Mouse (Mus musculus): ENCODE results near the gene Oas1a. TPM values are rescaled to one million over a fixed set of nuclear protein-coding genes. Genes with fewer than 3 reads are reported as not detected.
"Not testable (repeated sequence)": the region's sequence is repeated elsewhere in the genome, so short reads cannot be mapped to it uniquely, and the experiment has no call there.

The Oas1a gene
- total RNA-seq, 1 experiment: 10.7 TPM

DNA sequence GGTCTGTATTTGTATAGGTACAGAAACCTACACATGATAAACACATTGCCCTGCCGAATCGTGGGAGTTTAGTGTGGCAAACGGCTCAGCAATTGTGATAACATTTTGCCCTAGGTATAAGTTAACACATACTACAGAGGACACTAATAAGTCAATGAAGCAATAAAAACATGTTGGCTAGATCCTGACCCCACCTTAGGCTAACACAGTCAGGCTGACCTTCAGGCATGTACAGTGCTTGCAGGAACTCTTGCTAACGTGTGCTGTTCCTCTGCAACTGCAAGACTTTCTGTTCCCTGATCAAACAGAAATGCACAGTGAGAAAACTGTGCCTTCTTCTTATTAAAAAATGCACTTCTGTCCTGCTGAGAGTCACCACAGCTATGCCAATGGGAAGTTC, 16.6 kb upstream of the Oas1a start:
- Histone ChIP-seq H3K4me3 (ENCODE audit: insufficient read depth in 1 of 2, low read depth in 1 of 2, low read length in 2 of 2, poor library complexity in 1 of 2, severe bottlenecking in 1 of 2) (no peak overlapping the region), H3K27ac (ENCODE audit: insufficient read depth, low read depth, low read length, poor library complexity, severe bottlenecking) (no peak overlapping the region), H3K4me1 (ENCODE audit: control insufficient read depth in 2 of 2, insufficient read depth in 2 of 2, low read length in 2 of 2, poor library complexity in 1 of 2) (no peaks in the 10 kb centered on the region), H3K36me3 (ENCODE audit: control insufficient read depth, insufficient read depth, low read length, poor library complexity, severe bottlenecking) (no peaks in the 10 kb centered on the region), H3K9me3 (ENCODE audit: control insufficient read depth, insufficient read depth, low read depth, low read length) (no peaks in the 10 kb centered on the region), H3K9ac (ENCODE audit: insufficient read depth, low read depth, low read length, poor library complexity, severe bottlenecking) (no peak overlapping the region)
- no peak for TF ChIP-seq HCFC1 (IDR thresholded peaks at IDR 0.05; ENCODE audit: borderline replicate concordance, insufficient read depth, low read length)
- TF ChIP-seq ZC3H11A (IDR thresholded peaks at IDR 0.05; ENCODE audit: borderline replicate concordance, low read depth, low read length): no peak
- no peak for TF ChIP-seq MAFK (IDR thresholded peaks at IDR 0.05; ENCODE audit: insufficient read depth, low read depth, low read length)
- TF ChIP-seq CHD2 (IDR thresholded peaks at IDR 0.05; ENCODE audit: low read depth, low read length): no peak
- no peak for TF ChIP-seq ZNF384 (IDR thresholded peaks at IDR 0.05; ENCODE audit: low read depth, low read length)
- in situ Hi-C loops (cut with MboI; ENCODE audit: low sequenced_read_pairs in 2 of 2, unreplicated experiment in 2 of 2): no loop called here
- no peak for DNase-seq (ENCODE audit: low read depth, low spot score)

GRCm38 (mm10) chr5:120920296-120920695, 13.0 kb upstream of the Oas1a start:
- no peak for DNase-seq (ENCODE audit: low read depth, low spot score)
- TF ChIP-seq ZC3H11A (IDR thresholded peaks at IDR 0.05; ENCODE audit: borderline replicate concordance, low read depth, low read length): no peak
- no peak for TF ChIP-seq HCFC1 (IDR thresholded peaks at IDR 0.05; ENCODE audit: borderline replicate concordance, insufficient read depth, low read length)
- TF ChIP-seq MAFK (IDR thresholded peaks at IDR 0.05; ENCODE audit: insufficient read depth, low read depth, low read length): no peak
- no peak for TF ChIP-seq CHD2 (IDR thresholded peaks at IDR 0.05; ENCODE audit: low read depth, low read length)
- H3K9me3 ChIP-seq (ENCODE audit: control insufficient read depth, insufficient read depth, low read depth, low read length): no peaks in the 10 kb centered on the region
- no peaks in the 10 kb centered on the region for H3K36me3 ChIP-seq (ENCODE audit: control insufficient read depth, insufficient read depth, low read length, poor library complexity, severe bottlenecking)
- H3K27ac ChIP-seq (ENCODE audit: insufficient read depth, low read depth, low read length, poor library complexity, severe bottlenecking): no peak overlapping the region; the same call in 1 of the 2 replicates
- H3K4me1 ChIP-seq (ENCODE audit: control insufficient read depth in 2 of 2, insufficient read depth in 2 of 2, low read length in 2 of 2, poor library complexity in 1 of 2): no peaks in the 10 kb centered on the region
- no peak overlapping the region for H3K4me3 ChIP-seq (ENCODE audit: insufficient read depth in 1 of 2, low read depth in 1 of 2, low read length in 2 of 2, poor library complexity in 1 of 2, severe bottlenecking in 1 of 2)
- H3K9ac ChIP-seq (ENCODE audit: insufficient read depth, low read depth, low read length, poor library complexity, severe bottlenecking): no peak overlapping the region
- in situ Hi-C loops (cut with MboI; ENCODE audit: low sequenced_read_pairs in 2 of 2, unreplicated experiment in 2 of 2): no loop called here

DNA sequence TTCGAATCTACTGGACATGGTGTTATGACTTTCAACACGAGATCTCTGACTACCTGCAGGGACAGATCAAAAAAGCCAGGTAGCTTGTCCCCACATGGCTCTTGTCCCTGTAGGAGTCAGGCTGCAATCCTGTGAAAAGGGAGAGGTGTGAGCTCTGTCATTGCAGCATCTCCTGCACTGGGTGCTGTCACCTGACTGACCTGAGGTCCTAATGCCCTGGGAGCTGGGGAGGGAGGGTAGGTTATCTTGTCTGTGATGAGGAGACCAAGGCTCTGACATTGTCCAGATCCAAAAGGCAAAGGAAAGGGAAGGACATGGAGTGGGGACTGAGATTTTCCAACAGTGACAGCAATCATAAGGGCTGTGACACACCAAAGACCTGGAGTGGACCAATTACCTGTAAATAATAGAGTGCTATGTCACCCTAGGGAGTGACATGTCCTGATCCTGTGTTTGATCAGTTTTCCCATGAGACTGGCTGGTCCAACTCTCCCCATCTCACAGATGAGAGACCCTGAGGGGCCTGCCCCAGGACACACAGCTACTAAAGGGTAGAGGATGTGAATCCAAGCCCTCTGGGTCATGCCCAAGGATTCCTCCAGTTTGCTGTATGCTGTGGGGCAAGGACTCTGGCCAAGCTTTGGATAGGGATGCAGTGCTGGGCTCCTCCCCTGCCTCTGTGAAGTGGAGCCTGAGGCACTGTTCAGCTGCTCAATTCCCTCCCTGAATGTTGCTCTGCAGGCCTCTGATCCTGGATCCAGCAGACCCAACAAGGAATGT, 12.0 kb upstream of the Oas1a start:
- H3K27ac ChIP-seq (ENCODE audit: insufficient read depth, low read depth, low read length, poor library complexity, severe bottlenecking); H3K4me1 ChIP-seq (ENCODE audit: control insufficient read depth in 2 of 2, insufficient read depth in 2 of 2, low read length in 2 of 2, poor library complexity in 1 of 2); DNase-seq (ENCODE audit: low read depth, low spot score); H3K4me3 ChIP-seq (ENCODE audit: insufficient read depth in 1 of 2, low read depth in 1 of 2, low read length in 2 of 2, poor library complexity in 1 of 2, severe bottlenecking in 1 of 2); H3K9ac ChIP-seq (ENCODE audit: insufficient read depth, low read depth, low read length, poor library complexity, severe bottlenecking); H3K36me3 ChIP-seq (ENCODE audit: control insufficient read depth, insufficient read depth, low read length, poor library complexity, severe bottlenecking); in situ Hi-C loops (cut with MboI; ENCODE audit: low sequenced_read_pairs in 2 of 2, unreplicated experiment in 2 of 2); H3K9me3 ChIP-seq (ENCODE audit: control insufficient read depth, insufficient read depth, low read depth, low read length): not testable (repeated sequence)

- H3K27ac ChIP-seq (ENCODE audit: insufficient read depth, low read depth, low read length, poor library complexity, severe bottlenecking); in situ Hi-C loops (cut with MboI; ENCODE audit: low sequenced_read_pairs in 2 of 2, unreplicated experiment in 2 of 2); H3K9ac ChIP-seq (ENCODE audit: insufficient read depth, low read depth, low read length, poor library complexity, severe bottlenecking); H3K9me3 ChIP-seq (ENCODE audit: control insufficient read depth, insufficient read depth, low read depth, low read length); DNase-seq (ENCODE audit: low read depth, low spot score); H3K4me1 ChIP-seq (ENCODE audit: control insufficient read depth in 2 of 2, insufficient read depth in 2 of 2, low read length in 2 of 2, poor library complexity in 1 of 2); H3K36me3 ChIP-seq (ENCODE audit: control insufficient read depth, insufficient read depth, low read length, poor library complexity, severe bottlenecking); H3K4me3 ChIP-seq (ENCODE audit: insufficient read depth in 1 of 2, low read depth in 1 of 2, low read length in 2 of 2, poor library complexity in 1 of 2, severe bottlenecking in 1 of 2): not testable (repeated sequence)
Measured at GRCm38 (mm10) chr5:120914204-120914603, 6.9 kb upstream of the Oas1a start, which contains the start of gene Oas1d. TSS of gene Oas1d (plus strand) at chr5:120914536.

GRCm38 (mm10) chr5:120908196-120908920, 1.0 kb upstream of the Oas1a start:
- Histone ChIP-seq H3K27ac (ENCODE audit: insufficient read depth, low read depth, low read length, poor library complexity, severe bottlenecking) (peak overlapping the region; percentile 10; the same call in 1 of the 2 replicates), H3K4me3 (ENCODE audit: insufficient read depth in 1 of 2, low read depth in 1 of 2, low read length in 2 of 2, poor library complexity in 1 of 2, severe bottlenecking in 1 of 2) (no peak overlapping the region), H3K36me3 (ENCODE audit: control insufficient read depth, insufficient read depth, low read length, poor library complexity, severe bottlenecking) (no peaks in the 10 kb centered on the region), H3K4me1 (ENCODE audit: control insufficient read depth in 2 of 2, insufficient read depth in 2 of 2, low read length in 2 of 2, poor library complexity in 1 of 2) (peaks cover 2 to 11% of the 10 kb centered on the region in 2 experiments; a peak in 1 of 4 replicates), H3K9ac (ENCODE audit: insufficient read depth, low read depth, low read length, poor library complexity, severe bottlenecking) (no peak overlapping the region), H3K9me3 (ENCODE audit: control insufficient read depth, insufficient read depth, low read depth, low read length) (no peaks in the 10 kb centered on the region)
- DNase-seq (ENCODE audit: low read depth, low spot score): no peak
- in situ Hi-C loops (cut with MboI; ENCODE audit: low sequenced_read_pairs in 2 of 2, unreplicated experiment in 2 of 2): no loop called here
- TF ChIP-seq ZC3H11A (IDR thresholded peaks at IDR 0.05; ENCODE audit: borderline replicate concordance, low read depth, low read length) (no peak), MAFK (IDR thresholded peaks at IDR 0.05; ENCODE audit: insufficient read depth, low read depth, low read length) (no peak), CHD2 (IDR thresholded peaks at IDR 0.05; ENCODE audit: low read depth, low read length) (no peak), HCFC1 (IDR thresholded peaks at IDR 0.05; ENCODE audit: borderline replicate concordance, insufficient read depth, low read length) (no peak), ZNF384 (IDR thresholded peaks at IDR 0.05; ENCODE audit: low read depth, low read length) (no peak)
